Mouse (Mus musculus): ENCODE measurements around the gene Pak1ip1.

GRCm38 (mm10) chr13:40955773-40956172 is 45.0 kb upstream of the Pak1ip1 start:
- TF ChIP-seq GATA1 (IDR thresholded peaks at IDR 0.05; ENCODE audit: low read length) (no peak), TAL1 (IDR thresholded peaks at IDR 0.05; ENCODE audit: low read length) (no peak)

All from erythroblast, embryonic 14.5 days (primary cell).